In the genomic region with DNA sequence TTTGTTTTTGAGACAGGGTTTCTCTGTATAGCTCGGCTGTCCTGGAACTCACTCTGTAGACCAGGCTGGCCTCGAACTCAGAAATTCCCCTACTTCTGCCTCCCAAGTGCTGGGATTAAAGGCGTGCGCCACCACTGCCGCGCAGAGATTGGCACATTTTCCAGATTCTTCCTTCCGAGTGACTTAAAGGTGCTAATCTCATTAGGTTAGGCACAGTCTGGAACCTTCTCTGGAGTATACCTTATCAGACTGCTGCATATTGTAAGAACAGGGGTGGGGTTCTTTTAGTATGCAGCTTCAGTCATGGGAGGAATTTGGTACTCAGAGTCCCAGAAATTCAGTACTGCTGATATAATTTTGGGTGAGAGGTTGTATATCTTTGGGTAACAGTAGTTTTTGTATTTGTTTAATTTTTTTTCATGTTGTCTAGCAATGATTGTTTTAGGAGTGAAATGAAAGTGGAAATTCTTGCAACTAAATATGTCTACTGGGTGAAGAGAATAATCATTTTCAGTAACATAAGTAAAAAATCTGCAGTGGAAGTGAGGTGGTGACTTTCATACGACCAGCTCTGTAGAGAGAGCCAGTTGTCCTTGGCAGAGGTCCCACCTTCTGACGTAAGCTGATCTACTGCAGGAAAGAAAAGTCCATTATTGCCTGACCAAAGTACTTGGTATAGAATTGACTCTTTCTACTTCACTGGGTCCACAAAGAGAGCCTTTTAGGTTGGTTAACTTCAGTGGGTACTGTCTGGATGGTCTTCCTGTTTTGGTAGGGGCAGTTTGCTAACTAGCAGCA, we compare ENCODE assay signal across 8 mouse cellular contexts. TPM values are rescaled to one million over a fixed set of nuclear protein-coding genes. Genes with fewer than 3 reads are reported as not detected.
A peak's percentile ranks its signal among the peaks of the same experiment; 100 is the strongest.
DNase-seq lines count a peak whose midpoint lies in the region; ATAC-seq lines count a peak whose summit lies in the region.
"Had no signal": no experiment of that assay in that cellular context is flagged by ENCODE, and none has a peak within 500 bp of the region (broad histone marks: within the 10 kb centered on the region; RNA-seq: fewer than 3 reads in every experiment).

No protein-coding gene starts in this region.

- no peaks in the 10 kb centered on the region for H3K9me3 ChIP-seq in embryonic facial prominence, embryonic 14.5 days (ENCODE audit: control insufficient read depth, low read length)
- H3K9me3 ChIP-seq in hindbrain, embryonic 14.5 days (ENCODE audit: control insufficient read depth, low read length), result no peaks in the 10 kb centered on the region
- H3K9me3 ChIP-seq in limb, embryonic 15.5 days, result no peaks in the 10 kb centered on the region
- H3K9me3 ChIP-seq: midbrain, embryonic 12.5 days had no signal

- peaks cover 13% of the 10 kb centered on the region for H3K4me1 ChIP-seq in embryonic facial prominence, embryonic 14.5 days (ENCODE audit: control insufficient read depth, insufficient read depth, low read length)
- peaks cover 48% of the 10 kb centered on the region for H3K4me1 ChIP-seq in hindbrain, embryonic 14.5 days (replicated peaks; ENCODE audit: control insufficient read depth, insufficient read depth, low read length)
- H3K4me1 ChIP-seq in limb, embryonic 15.5 days, result peaks cover 36% of the 10 kb centered on the region

- no peak overlapping the region for H3K4me2 ChIP-seq in embryonic facial prominence, embryonic 14.5 days (ENCODE audit: low read depth, low read length)
- no peak overlapping the region for H3K4me2 ChIP-seq in hindbrain, embryonic 14.5 days (replicated peaks)
- H3K4me2 ChIP-seq in limb, embryonic 15.5 days, result no peak overlapping the region
- H3K4me2 ChIP-seq: midbrain, embryonic 12.5 days had no signal

- no peaks in the 10 kb centered on the region for H3K27me3 ChIP-seq in embryonic facial prominence, embryonic 14.5 days (replicated peaks; ENCODE audit: control insufficient read depth, insufficient read depth, low read length)
- H3K27me3 ChIP-seq in hindbrain, embryonic 14.5 days (ENCODE audit: control insufficient read depth, insufficient read depth, low read length), result no peaks in the 10 kb centered on the region
- H3K27me3 ChIP-seq in limb, embryonic 15.5 days, result no peaks in the 10 kb centered on the region
- H3K27me3 ChIP-seq: midbrain, embryonic 12.5 days had no signal

- peak overlapping the region; percentile 13 for H3K27ac ChIP-seq in embryonic facial prominence, embryonic 14.5 days (replicated peaks; ENCODE audit: low read depth, low read length)
- H3K27ac ChIP-seq in hindbrain, embryonic 14.5 days, result no peak overlapping the region
- H3K27ac ChIP-seq in limb, embryonic 15.5 days, result peak overlapping the region; percentile 75
- H3K27ac ChIP-seq: midbrain, embryonic 12.5 days had no signal

- peaks cover 40% of the 10 kb centered on the region; the same call in 1 of the 2 replicates for H3K36me3 ChIP-seq in embryonic facial prominence, embryonic 14.5 days (ENCODE audit: control insufficient read depth, insufficient read depth, low read length)
- H3K36me3 ChIP-seq in hindbrain, embryonic 14.5 days (replicated peaks; ENCODE audit: control insufficient read depth, insufficient read depth), result peaks cover 63% of the 10 kb centered on the region
- H3K36me3 ChIP-seq in limb, embryonic 15.5 days, result peaks cover 27% of the 10 kb centered on the region

- peak; percentile 89 for DNase-seq in MEL-GATA-1-ER (ENCODE audit: extremely low read depth, low read depth)
- DNase-seq in adrenal gland, adult (ENCODE audit: inconsistent age in 2 of 2, low spot score in 1 of 2), result peak; percentile 87 to 94
- DNase-seq in embryonic facial prominence, embryonic 14.5 days (ENCODE audit: low spot score), result peak; percentile 77
- DNase-seq in hindbrain, embryonic 14.5 days (ENCODE audit: low spot score), result peak; percentile 44
- peak; percentile 56 to 64 for DNase-seq in right cerebral cortex, postnatal 10 days (ENCODE audit: low spot score in 2 of 2)
- DNase-seq in B cell, adult 2 months, result no peak

- H3K9ac ChIP-seq in embryonic facial prominence, embryonic 14.5 days (ENCODE audit: low read depth, low read length), result no peak overlapping the region
- H3K9ac ChIP-seq in hindbrain, embryonic 14.5 days, result no peak overlapping the region
- no peak overlapping the region for H3K9ac ChIP-seq in limb, embryonic 15.5 days
- H3K9ac ChIP-seq: midbrain, embryonic 12.5 days had no signal

- WGBS in embryonic facial prominence, embryonic 14.5 days, result 69% methylated on average over 9 of the region's 9 CpGs
- WGBS in hindbrain, embryonic 14.5 days, result 74% methylated on average over 9 of the region's 9 CpGs
- WGBS in limb, embryonic 15.5 days, result 61% methylated on average over 9 of the region's 9 CpGs

- no peak overlapping the region for H3K4me3 ChIP-seq in embryonic facial prominence, embryonic 14.5 days (ENCODE audit: low read depth, low read length)
- H3K4me3 ChIP-seq in hindbrain, embryonic 14.5 days (replicated peaks; ENCODE audit: low read length), result no peak overlapping the region
- H3K4me3 ChIP-seq in limb, embryonic 15.5 days, result no peak overlapping the region
- H3K4me3 ChIP-seq: midbrain, embryonic 12.5 days had no signal

- peak; percentile 44; the same call in 1 of the 2 replicates for ATAC-seq in embryonic facial prominence, embryonic 14.5 days (ENCODE audit: low read depth)
- ATAC-seq in hindbrain, embryonic 14.5 days (ENCODE audit: low FRiP score), result no peak
- ATAC-seq in limb, embryonic 15.5 days (ENCODE audit: insufficient number of reproducible peaks, low FRiP score, low TSS enrichment, low read depth), result no peak

RNA-seq across cellular contexts. Expression of gene Sptan1, which starts 6.7 kb away (rescaled TPM):
- polyA plus RNA-seq in embryonic facial prominence, embryonic 14.5 days (2014; fragmentation: Nextera tagmentation; extraction: Ambion mirVana), result 149 and 159 TPM in 2 replicates
- polyA plus RNA-seq in hindbrain, embryonic 14.5 days (2014; fragmentation: Nextera tagmentation; extraction: Ambion mirVana), result 344 and 368 TPM in 2 replicates
- polyA plus RNA-seq in limb, embryonic 15.5 days (2015; fragmentation: Nextera tagmentation; extraction: Ambion mirVana), result 89.3 and 95.5 TPM in 2 replicates

RNA-seq across cellular contexts. Expression of gene Gle1, which starts 36.8 kb away (rescaled TPM):
- 44.1 and 54.0 TPM in 2 replicates for polyA plus RNA-seq in embryonic facial prominence, embryonic 14.5 days (2014; fragmentation: Nextera tagmentation; extraction: Ambion mirVana)
- 53.5 and 53.7 TPM in 2 replicates for polyA plus RNA-seq in hindbrain, embryonic 14.5 days (2014; fragmentation: Nextera tagmentation; extraction: Ambion mirVana)
- polyA plus RNA-seq in limb, embryonic 15.5 days (2015; fragmentation: Nextera tagmentation; extraction: Ambion mirVana), result 58.0 and 59.5 TPM in 2 replicates

Comparison
In these comparisons a context has a peak if more than half of its experiments do, and no peak if none do; other contexts are left out.
1. DNase-seq: peak in MEL-GATA-1-ER (single experiment), adrenal gland, adult (2 of 2), embryonic facial prominence, embryonic 14.5 days (single experiment), hindbrain, embryonic 14.5 days (single experiment) and right cerebral cortex, postnatal 10 days (2 of 2); none in B cell, adult 2 months (0 of 2).